Mouse (Mus musculus) forebrain, embryonic 14.5 days (tissue): ENCODE results near the gene Irx5. TPM values are rescaled to one million over a fixed set of nuclear protein-coding genes. Genes with fewer than 3 reads are reported as not detected.
A peak's percentile ranks its signal among the peaks of the same experiment; 100 is the strongest.

Experiments
- ATAC-seq: fragments of 200-750 bp; cut with Nextera tagmentation; 2 replicates; pipeline ENCODE4 v1.8.0; 2017; ENCODE audit warnings: mild to moderate bottlenecking, moderate library complexity
- DNase-seq: peaks from one replicate; pipeline ENCODE4 v3.0.0-alpha.2; 2015; ENCODE audit warnings: low spot score
- H3K27ac ChIP-seq: fragments of 300-500 bp; sonication (generic); 2 replicates; pipeline ENCODE4 v1.5.1; 2014; ENCODE audit warnings: low read depth, mild to moderate bottlenecking, control low read depth, low read length, moderate library complexity
- H3K27me3 ChIP-seq: fragments of 300-500 bp; sonication (generic); replicated peaks from 2 replicates; pipeline ENCODE4 v1.6.1; 2014; ENCODE audit warnings: low read length, control low read depth, mixed read lengths; ENCODE audit not compliant: control insufficient read depth, insufficient read depth
- H3K36me3 ChIP-seq: fragments of 300-500 bp; sonication (generic); 2 replicates; pipeline ENCODE4 v1.6.1; 2014; ENCODE audit warnings: low read length, control low read depth; ENCODE audit not compliant: control insufficient read depth, insufficient read depth
- H3K4me1 ChIP-seq: fragments of 300-500 bp; sonication (generic); 2 replicates; pipeline ENCODE4 v1.6.1; 2014; ENCODE audit warnings: antibody characterized with exemption, low read length, control low read depth; ENCODE audit not compliant: control insufficient read depth, insufficient read depth
- H3K4me2 ChIP-seq: fragments of 300-500 bp; sonication (generic); 2 replicates; pipeline ENCODE4 v1.6.1; 2014; ENCODE audit warnings: mild to moderate bottlenecking, control low read depth, low read length
- H3K4me3 ChIP-seq: fragments of 300-500 bp; sonication (generic); 2 replicates; pipeline ENCODE4 v1.5.1; 2014; ENCODE audit warnings: low read depth, low read length, control low read depth
- H3K9ac ChIP-seq: fragments of 300-500 bp; sonication (generic); 2 replicates; pipeline ENCODE4 v1.6.1; 2014; ENCODE audit warnings: mild to moderate bottlenecking, low read length, control low read depth, moderate library complexity
- H3K9me3 ChIP-seq: fragments of 300-500 bp; sonication (generic); replicated peaks from 2 replicates; pipeline ENCODE4 v1.6.1; 2016; ENCODE audit warnings: low read length, control low read depth, mixed read lengths; ENCODE audit not compliant: control insufficient read depth
- WGBS: fragments of 180-500 bp; shearing (Covaris S2); extraction: QIAGEN DNeasy Blood & Tissue Kit; methylation state at CpG from one replicate; pipeline ENCODE4 v1.1.7; 2014; 5-methylcytosine and 5-hydroxymethylcytosine counted together
- polyA plus RNA-seq: library from polyadenylated mRNA; unstranded; fragments of >200 nt; fragmentation: Nextera tagmentation; extraction: Ambion mirVana; gene quantifications from 2 replicates; pipeline ENCODE4 v1.2.1, GENCODE M21; 2014

Gene Irx5
- polyA plus RNA-seq, 1 experiment from 2014 or later: 1.3 TPM

- H3K9ac ChIP-seq: no peak overlapping the region
- no peak overlapping the region for H3K4me3 ChIP-seq
- H3K4me1 ChIP-seq: 0 out of 2 replicates have a peak, but pooled peaks cover 2% of the 10 kb centered on the region
- H3K9me3 ChIP-seq: no peaks in the 10 kb centered on the region
- H3K36me3 ChIP-seq: no peaks in the 10 kb centered on the region
- ATAC-seq (no peak), DNase-seq (no peak)
- WGBS: 61% methylated on average over 6 of the region's 6 CpGs
- H3K4me2 ChIP-seq: no peak overlapping the region
- no peak overlapping the region for H3K27ac ChIP-seq
- H3K27me3 ChIP-seq: no peaks in the 10 kb centered on the region; the same call in 1 of the 2 replicates
These were observed 21.4 kb upstream of the Irx5 start for GRCm38 (mm10) chr8:92336041-92336440.

GRCm38 (mm10) chr8:92343544-92343943 is 13.9 kb upstream of the Irx5 start:
- H3K27ac ChIP-seq: no peak overlapping the region
- no peak overlapping the region for H3K4me3 ChIP-seq
- ATAC-seq: no peak
- no peaks in the 10 kb centered on the region for H3K9me3 ChIP-seq
- H3K36me3 ChIP-seq: no peaks in the 10 kb centered on the region
- WGBS: 89% methylated on average over 4 of the region's 4 CpGs
- H3K9ac ChIP-seq: no peak overlapping the region
- no peak overlapping the region for H3K4me2 ChIP-seq
- H3K27me3 ChIP-seq: no peaks in the 10 kb centered on the region; the same call in 1 of the 2 replicates
- H3K4me1 ChIP-seq: no peaks in the 10 kb centered on the region
- DNase-seq: no peak

GRCm38 (mm10) chr8:92349898-92350486 is 7.4 kb upstream of the Irx5 start:
- Histone ChIP-seq H3K4me1 (peaks cover 2% of the 10 kb centered on the region; the same call in 1 of the 2 replicates), H3K27ac (no peak overlapping the region), H3K27me3 (peaks cover 40% of the 10 kb centered on the region), H3K9ac (no peak overlapping the region), H3K36me3 (no peaks in the 10 kb centered on the region), H3K4me2 (no peak overlapping the region), H3K9me3 (no peaks in the 10 kb centered on the region), H3K4me3 (no peak overlapping the region)
- 80% methylated on average over 11 of the region's 11 CpGs for WGBS
- ATAC-seq (no peak), DNase-seq (no peak)

GRCm38 (mm10) chr8:92353405-92353804 is 4.0 kb upstream of the Irx5 start:
- H3K27me3 ChIP-seq: peaks cover 62% of the 10 kb centered on the region

GRCm38 (mm10) chr8:92354536-92355482 is 2.6 kb upstream of the Irx5 start:
- Histone ChIP-seq H3K9ac (peak overlapping the region; percentile 61; the same call in 1 of the 2 replicates), H3K27me3 (peaks cover 73% of the 10 kb centered on the region), H3K27ac (no peak overlapping the region)

More at GRCm38 (mm10) chr8:92353405-92353804, 4.0 kb upstream of the Irx5 start:
- Histone ChIP-seq H3K36me3 (no peaks in the 10 kb centered on the region), H3K9me3 (no peaks in the 10 kb centered on the region), H3K4me1 (peaks cover 15% of the 10 kb centered on the region), H3K27ac (no peak overlapping the region), H3K9ac (no peak overlapping the region), H3K4me2 (no peak overlapping the region), H3K4me3 (no peak overlapping the region)
- DNase-seq (no peak), ATAC-seq (no peak)
- WGBS: 19% methylated on average over 6 of the region's 6 CpGs

GRCm38 (mm10) chr8:92355701-92356612 is 1.5 kb upstream of the Irx5 start:
- Histone ChIP-seq H3K4me2 (peak overlapping the region; percentile 83), H3K27ac (peak overlapping the region; percentile 65; the same call in 1 of the 2 replicates), H3K9me3 (no peaks in the 10 kb centered on the region), H3K27me3 (peaks cover 75% of the 10 kb centered on the region), H3K9ac (peak overlapping the region; percentile 61), H3K4me3 (peak overlapping the region; percentile 56), H3K4me1 (peaks cover 15% of the 10 kb centered on the region), H3K36me3 (no peaks in the 10 kb centered on the region)
- DNase-seq (peak; percentile 100), ATAC-seq (peak; percentile 96)
- under 1% methylated on average over 65 of the region's 93 CpGs for WGBS

More at GRCm38 (mm10) chr8:92354536-92355482, 2.6 kb upstream of the Irx5 start:
- peak overlapping the region; percentile 83 for H3K4me2 ChIP-seq
- no peaks in the 10 kb centered on the region for H3K9me3 ChIP-seq
- no peaks in the 10 kb centered on the region for H3K36me3 ChIP-seq
- 6% methylated on average over 22 of the region's 22 CpGs for WGBS
- peaks cover 15% of the 10 kb centered on the region for H3K4me1 ChIP-seq
- ATAC-seq (no peak), DNase-seq (peak; percentile 69)
- H3K4me3 ChIP-seq: peak overlapping the region; percentile 56

GRCm38 (mm10) chr8:92356613-92357375 is 631 bp upstream of the Irx5 start:
- ATAC-seq (no peak), DNase-seq (no peak)
- Histone ChIP-seq H3K9me3 (no peaks in the 10 kb centered on the region), H3K9ac (peak overlapping the region; percentile 32; the same call in 1 of the 2 replicates), H3K4me1 (peaks cover 15% of the 10 kb centered on the region), H3K4me3 (peak overlapping the region; percentile 56), H3K4me2 (peak overlapping the region; percentile 83), H3K36me3 (no peaks in the 10 kb centered on the region), H3K27ac (no peak overlapping the region), H3K27me3 (peaks cover 78% of the 10 kb centered on the region)
- 1% methylated on average over 39 of the region's 40 CpGs for WGBS
